Mouse (Mus musculus): ENCODE measurements around the gene Ccdc152. TPM values are rescaled to one million over a fixed set of nuclear protein-coding genes. Genes with fewer than 3 reads are reported as not detected.
A peak's percentile ranks its signal among the peaks of the same experiment; 100 is the strongest.

Gene Ccdc152
- polyA plus RNA-seq, 1 experiment from 2014 or later: 0.82 TPM

- Histone ChIP-seq H3K4me3 (ENCODE audit: low read depth, low read length) (no peak overlapping the region), H3K4me1 (replicated peaks; ENCODE audit: control insufficient read depth, insufficient read depth) (no peaks in the 10 kb centered on the region; the same call in 1 of the 2 replicates), H3K27ac (replicated peaks) (no peak overlapping the region), H3K27me3 (ENCODE audit: control insufficient read depth, insufficient read depth, low read length) (no peaks in the 10 kb centered on the region), H3K4me2 (replicated peaks; ENCODE audit: low read depth) (no peak overlapping the region), H3K9ac (ENCODE audit: low read length) (no peak overlapping the region), H3K36me3 (ENCODE audit: control insufficient read depth, insufficient read depth, low read length) (no peaks in the 10 kb centered on the region), H3K9me3 (ENCODE audit: control insufficient read depth, low read length) (no peaks in the 10 kb centered on the region)
- TF ChIP-seq CTCF (IDR thresholded peaks at IDR 0.05; ENCODE audit: low read depth) (no peak), EP300 (optimal IDR thresholded peaks at IDR 0.05) (no peak)
- WGBS: 88% methylated on average over 1 of the region's 1 CpGs
- ATAC-seq (ENCODE audit: low FRiP score, low TSS enrichment) (no peak), DNase-seq (ENCODE audit: low spot score) (no peak)
Observed at GRCm38 (mm10) chr15:3264828-3265227, 38.5 kb downstream of the Ccdc152 start.

DNA sequence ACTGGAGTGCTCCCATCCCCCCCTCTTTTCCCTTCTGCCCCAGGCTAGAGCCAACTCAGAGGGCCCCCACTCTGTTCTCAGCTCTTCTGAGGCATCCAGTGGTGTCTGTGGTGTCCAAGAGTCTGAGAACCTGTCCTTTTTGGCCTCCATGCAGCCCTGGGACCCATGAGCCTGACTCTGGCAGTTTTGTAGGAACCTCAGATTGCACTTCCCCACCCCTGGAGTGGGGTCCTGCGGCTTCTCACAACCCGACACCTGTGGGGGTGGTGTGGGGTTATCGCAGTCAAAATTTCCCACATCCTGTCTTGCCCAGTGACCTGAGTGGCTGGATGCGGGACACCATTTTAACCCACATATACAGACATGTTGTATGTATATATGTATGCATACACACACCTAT is 39.0 kb downstream of the Ccdc152 start:
- H3K9ac ChIP-seq (ENCODE audit: low read length): no peak overlapping the region
- H3K27me3 ChIP-seq (ENCODE audit: control insufficient read depth, insufficient read depth, low read length): no peaks in the 10 kb centered on the region
- no peak overlapping the region for H3K4me2 ChIP-seq (replicated peaks; ENCODE audit: low read depth)
- no peaks in the 10 kb centered on the region for H3K36me3 ChIP-seq (ENCODE audit: control insufficient read depth, insufficient read depth, low read length)
- DNase-seq (ENCODE audit: low spot score) (no peak), ATAC-seq (ENCODE audit: low FRiP score, low TSS enrichment) (no peak)
- no peaks in the 10 kb centered on the region for H3K9me3 ChIP-seq (ENCODE audit: control insufficient read depth, low read length)
- H3K27ac ChIP-seq (replicated peaks): no peak overlapping the region
- no peaks in the 10 kb centered on the region; the same call in 1 of the 2 replicates for H3K4me1 ChIP-seq (replicated peaks; ENCODE audit: control insufficient read depth, insufficient read depth)
- TF ChIP-seq EP300 (optimal IDR thresholded peaks at IDR 0.05) (no peak), CTCF (IDR thresholded peaks at IDR 0.05; ENCODE audit: low read depth) (no peak)
- WGBS: 91% methylated on average over 4 of the region's 4 CpGs
- no peak overlapping the region for H3K4me3 ChIP-seq (ENCODE audit: low read depth, low read length)

DNA sequence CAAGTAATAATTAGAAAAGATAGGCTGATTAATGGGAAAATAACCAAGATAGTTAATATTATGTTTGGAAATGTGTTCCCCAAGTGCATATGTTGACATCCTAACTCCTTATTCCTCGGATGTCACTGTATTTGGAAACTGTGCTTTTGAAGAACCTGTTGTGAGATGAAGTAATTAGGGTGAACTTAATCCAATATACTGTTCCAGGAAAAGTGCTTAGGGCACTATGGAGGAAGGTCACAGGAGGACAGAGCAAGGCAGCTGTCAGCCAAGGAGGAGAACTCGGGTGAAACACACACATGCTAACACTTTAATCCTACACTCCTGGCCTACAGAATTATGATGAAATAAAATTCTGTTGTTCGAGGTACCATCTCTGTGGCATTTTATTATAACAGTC is 40.4 kb downstream of the Ccdc152 start:
- Histone ChIP-seq H3K4me3 (ENCODE audit: low read depth, low read length) (no peak overlapping the region), H3K4me1 (replicated peaks; ENCODE audit: control insufficient read depth, insufficient read depth) (no peaks in the 10 kb centered on the region), H3K27me3 (ENCODE audit: control insufficient read depth, insufficient read depth, low read length) (no peaks in the 10 kb centered on the region), H3K36me3 (ENCODE audit: control insufficient read depth, insufficient read depth, low read length) (no peaks in the 10 kb centered on the region), H3K27ac (replicated peaks) (no peak overlapping the region), H3K9ac (ENCODE audit: low read length) (no peak overlapping the region), H3K4me2 (replicated peaks; ENCODE audit: low read depth) (no peak overlapping the region), H3K9me3 (ENCODE audit: control insufficient read depth, low read length) (no peaks in the 10 kb centered on the region)
- ATAC-seq (ENCODE audit: low FRiP score, low TSS enrichment): no peak
- no peak for TF ChIP-seq EP300 (optimal IDR thresholded peaks at IDR 0.05)
- no peak for TF ChIP-seq CTCF (IDR thresholded peaks at IDR 0.05; ENCODE audit: low read depth)
- 53% methylated on average over 3 of the region's 3 CpGs for WGBS
- no peak for DNase-seq (ENCODE audit: low spot score)

- Histone ChIP-seq H3K4me3 (ENCODE audit: low read depth, low read length) (no peak overlapping the region), H3K9me3 (ENCODE audit: control insufficient read depth, low read length) (no peaks in the 10 kb centered on the region), H3K4me1 (replicated peaks; ENCODE audit: control insufficient read depth, insufficient read depth) (no peaks in the 10 kb centered on the region), H3K27ac (replicated peaks) (no peak overlapping the region), H3K9ac (ENCODE audit: low read length) (no peak overlapping the region), H3K27me3 (ENCODE audit: control insufficient read depth, insufficient read depth, low read length) (no peaks in the 10 kb centered on the region), H3K4me2 (replicated peaks; ENCODE audit: low read depth) (no peak overlapping the region), H3K36me3 (ENCODE audit: control insufficient read depth, insufficient read depth, low read length) (no peaks in the 10 kb centered on the region)
- TF ChIP-seq CTCF (IDR thresholded peaks at IDR 0.05; ENCODE audit: low read depth) (no peak), EP300 (optimal IDR thresholded peaks at IDR 0.05) (no peak)
- ATAC-seq (ENCODE audit: low FRiP score, low TSS enrichment) (no peak), DNase-seq (ENCODE audit: low spot score) (no peak)
- 74% methylated on average over 4 of the region's 4 CpGs for WGBS
Observed at GRCm38 (mm10) chr15:3260309-3260708, 43.0 kb downstream of the Ccdc152 start.

- no peak for ATAC-seq (ENCODE audit: low FRiP score, low TSS enrichment)
- 95% methylated on average over 1 of the region's 1 CpGs for WGBS
- H3K4me3 ChIP-seq (ENCODE audit: low read depth, low read length): no peak overlapping the region
Observed at GRCm38 (mm10) chr15:3259025-3259424, 44.3 kb downstream of the Ccdc152 start.

GRCm38 (mm10) chr15:3251718-3252067 is 51.6 kb downstream of the Ccdc152 start:
- peak overlapping the region; percentile 88 for H3K27ac ChIP-seq (replicated peaks)

More at GRCm38 (mm10) chr15:3259025-3259424, 44.3 kb downstream of the Ccdc152 start:
- H3K4me1 ChIP-seq (replicated peaks; ENCODE audit: control insufficient read depth, insufficient read depth): no peaks in the 10 kb centered on the region
- no peak overlapping the region for H3K9ac ChIP-seq (ENCODE audit: low read length)
- no peaks in the 10 kb centered on the region for H3K27me3 ChIP-seq (ENCODE audit: control insufficient read depth, insufficient read depth, low read length)
- H3K4me2 ChIP-seq (replicated peaks; ENCODE audit: low read depth): no peak overlapping the region
- TF ChIP-seq CTCF (IDR thresholded peaks at IDR 0.05; ENCODE audit: low read depth) (no peak), EP300 (optimal IDR thresholded peaks at IDR 0.05) (no peak)
- H3K9me3 ChIP-seq (ENCODE audit: control insufficient read depth, low read length): no peaks in the 10 kb centered on the region
- no peak overlapping the region for H3K27ac ChIP-seq (replicated peaks)
- H3K36me3 ChIP-seq (ENCODE audit: control insufficient read depth, insufficient read depth, low read length): no peaks in the 10 kb centered on the region
- no peak for DNase-seq (ENCODE audit: low spot score)

More at GRCm38 (mm10) chr15:3251718-3252067, 51.6 kb downstream of the Ccdc152 start:
- no peaks in the 10 kb centered on the region for H3K36me3 ChIP-seq (ENCODE audit: control insufficient read depth, insufficient read depth, low read length)
- no peak overlapping the region for H3K4me3 ChIP-seq (ENCODE audit: low read depth, low read length)
- no peak for ATAC-seq (ENCODE audit: low FRiP score, low TSS enrichment)
- DNase-seq (ENCODE audit: low spot score): no peak
- H3K4me1 ChIP-seq (replicated peaks; ENCODE audit: control insufficient read depth, insufficient read depth): no peaks in the 10 kb centered on the region
- H3K9me3 ChIP-seq (ENCODE audit: control insufficient read depth, low read length): no peaks in the 10 kb centered on the region
- H3K27me3 ChIP-seq (ENCODE audit: control insufficient read depth, insufficient read depth, low read length): no peaks in the 10 kb centered on the region
- no peak for TF ChIP-seq EP300 (optimal IDR thresholded peaks at IDR 0.05)
- H3K9ac ChIP-seq (ENCODE audit: low read length): no peak overlapping the region
- H3K4me2 ChIP-seq (replicated peaks; ENCODE audit: low read depth): 0 out of 2 replicates have a peak overlapping the region, but pooled peaks have one; percentile 15
